In the genomic region with DNA sequence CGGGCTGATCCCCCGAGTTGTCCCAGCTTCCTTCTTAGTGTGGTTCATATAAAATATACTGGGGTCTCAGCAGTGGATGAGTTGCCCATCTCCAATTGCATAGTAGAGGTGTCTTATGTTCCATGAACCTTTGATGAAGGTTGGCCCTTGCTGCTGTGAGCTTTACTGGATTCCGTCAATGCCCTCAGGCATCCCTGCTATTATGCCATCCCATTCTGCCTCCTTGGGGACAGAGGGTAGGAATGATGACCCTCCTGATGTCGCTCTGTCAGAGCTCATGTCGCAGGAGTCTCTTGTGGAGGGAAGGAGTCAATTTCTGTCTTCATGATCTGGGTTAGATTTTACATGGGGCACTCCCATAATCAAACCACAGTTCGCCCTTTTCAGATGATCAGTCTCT, we compare ENCODE assay signal across 6 mouse cellular contexts. TPM values are rescaled to one million over a fixed set of nuclear protein-coding genes. Genes with fewer than 3 reads are reported as not detected.
A peak's percentile ranks its signal among the peaks of the same experiment; 100 is the strongest.
DNase-seq lines count a peak whose midpoint lies in the region; ATAC-seq and TF ChIP-seq lines count a peak whose summit lies in the region.
"Not testable (repeated sequence)": the region's sequence is repeated elsewhere in the genome, so short reads cannot be mapped to it uniquely, and the experiment has no call there.

No protein-coding gene starts in this region.

- H3K27me3 ChIP-seq in embryonic facial prominence, embryonic 13.5 days; heart, embryonic 14.5 days (ENCODE audit: control insufficient read depth, insufficient read depth, low read length); hindbrain, postnatal 0 days (ENCODE audit: insufficient read depth, low read length); limb, embryonic 13.5 days: not testable (repeated sequence)

- not testable (repeated sequence) for H3K4me1 ChIP-seq in embryonic facial prominence, embryonic 13.5 days; heart, embryonic 14.5 days (ENCODE audit: control insufficient read depth in 2 of 2, insufficient read depth in 2 of 2, low read length in 2 of 2); hindbrain, postnatal 0 days (ENCODE audit: insufficient read depth, low read length)
- H3K4me1 ChIP-seq in limb, embryonic 13.5 days: peaks cover 17% of the 10 kb centered on the region

- H3K9me3 ChIP-seq in embryonic facial prominence, embryonic 13.5 days; heart, embryonic 14.5 days (ENCODE audit: control insufficient read depth, low read length); hindbrain, postnatal 0 days (ENCODE audit: low read length); limb, embryonic 13.5 days: not testable (repeated sequence)

- H3K27ac ChIP-seq in embryonic facial prominence, embryonic 13.5 days; heart, embryonic 14.5 days (replicated peaks in 1 of 2; ENCODE audit: control insufficient read depth in 1 of 2, insufficient read depth in 1 of 2, low read depth in 2 of 2, low read length in 2 of 2); hindbrain, postnatal 0 days; limb, embryonic 13.5 days: not testable (repeated sequence)

- peaks cover 26% of the 10 kb centered on the region for H3K36me3 ChIP-seq in embryonic facial prominence, embryonic 13.5 days
- not testable (repeated sequence) for H3K36me3 ChIP-seq in heart, embryonic 14.5 days (ENCODE audit: control insufficient read depth, insufficient read depth, low read length); hindbrain, postnatal 0 days (ENCODE audit: insufficient read depth, low read length)
- peaks cover 29% of the 10 kb centered on the region for H3K36me3 ChIP-seq in limb, embryonic 13.5 days

- TF ChIP-seq CTCF in hindbrain, postnatal 0 days (IDR thresholded peaks at IDR 0.05; ENCODE audit: low read depth): not testable (repeated sequence)

- WGBS in embryonic facial prominence, embryonic 13.5 days: 63% methylated on average over 6 of the region's 6 CpGs
- WGBS in heart, embryonic 14.5 days: 75% methylated on average over 6 of the region's 6 CpGs
- 69% methylated on average over 6 of the region's 6 CpGs for WGBS in hindbrain, postnatal 0 days
- 74% methylated on average over 6 of the region's 6 CpGs for WGBS in limb, embryonic 13.5 days

- not testable (repeated sequence) for H3K9ac ChIP-seq in embryonic facial prominence, embryonic 13.5 days; heart, embryonic 14.5 days (ENCODE audit: low read length); hindbrain, postnatal 0 days (replicated peaks; ENCODE audit: low read length); limb, embryonic 13.5 days

- peak; percentile 48; the same call in 1 of the 2 replicates for ATAC-seq in embryonic facial prominence, embryonic 13.5 days (ENCODE audit: insufficient number of reproducible peaks, insufficient read depth, low FRiP score, low TSS enrichment, low read depth)
- ATAC-seq in heart, embryonic 14.5 days (ENCODE audit: insufficient number of reproducible peaks, insufficient read depth, low FRiP score, low read depth): 0 out of 2 replicates have a peak, but pooled peaks have one; percentile 43
- ATAC-seq in hindbrain, postnatal 0 days: 0 out of 2 replicates have a peak, but pooled peaks have one; percentile 49
- ATAC-seq in limb, embryonic 13.5 days (ENCODE audit: low FRiP score, low read depth): 0 out of 2 replicates have a peak, but pooled peaks have one; percentile 45
- ATAC-seq in megakaryocyte progenitor cell, adult 5-6 weeks (replicated peaks; ENCODE audit: poor library complexity): peak; percentile 20; the same call in 1 of the 2 replicates
- ATAC-seq in monocyte, adult 5-6 weeks (replicated peaks; ENCODE audit: insufficient number of reproducible peaks, low FRiP score, low TSS enrichment, poor library complexity, severe bottlenecking): peak; percentile 59; the same call in 1 of the 2 replicates

- DNase-seq in hindbrain, postnatal 0 days (ENCODE audit: low spot score): not testable (repeated sequence)

- not testable (repeated sequence) for H3K4me3 ChIP-seq in embryonic facial prominence, embryonic 13.5 days; heart, embryonic 14.5 days (ENCODE audit: control insufficient read depth in 1 of 2, insufficient read depth in 1 of 2, low read depth in 1 of 2, low read length in 2 of 2); hindbrain, postnatal 0 days (ENCODE audit: low read length); limb, embryonic 13.5 days

- H3K4me2 ChIP-seq in embryonic facial prominence, embryonic 13.5 days; heart, embryonic 14.5 days (ENCODE audit: low read length); hindbrain, postnatal 0 days (ENCODE audit: low read depth, low read length); limb, embryonic 13.5 days (replicated peaks): not testable (repeated sequence)

RNA-seq across cellular contexts. Expression of gene Clstn1, which starts 27.2 kb away (rescaled TPM):
- 21.5 and 51.2 TPM in 2 replicates for polyA plus RNA-seq in embryonic facial prominence, embryonic 13.5 days (2015; fragmentation: Nextera tagmentation; extraction: Ambion mirVana)
- 18.2 and 18.5 TPM in 2 replicates for polyA plus RNA-seq in heart, embryonic 14.5 days (2014; fragmentation: Nextera tagmentation; extraction: Ambion mirVana)
- 590 and 603 TPM in 2 replicates for total RNA-seq in hindbrain, postnatal 0 days (2014; rRNA removed)
- polyA plus RNA-seq in hindbrain, postnatal 0 days (2015; fragmentation: Nextera tagmentation; extraction: Ambion mirVana): 193 and 206 TPM in 2 replicates
- polyA plus RNA-seq in limb, embryonic 13.5 days (2015; fragmentation: Nextera tagmentation; extraction: Ambion mirVana): 45.2 and 48.1 TPM in 2 replicates
- 2.2 and 4.0 TPM in 2 replicates for total RNA-seq in megakaryocyte progenitor cell, adult 5-6 weeks (2015)
- total RNA-seq in megakaryocyte progenitor cell, adult 5-6 weeks (2017): 4.1 and 5.9 TPM in 2 replicates
- 0.43 to 4.3 TPM (median 1.2 TPM) in 3 replicates for total RNA-seq in monocyte, adult 5-6 weeks (2017)
